Mouse (Mus musculus) liver, embryonic 16.5 days (tissue): Measurements from ENCODE around the gene Mul1. TPM values are rescaled to one million over a fixed set of nuclear protein-coding genes. Genes with fewer than 3 reads are reported as not detected.

Experiments
- ATAC-seq: fragments of 200-750 bp; cut with Nextera tagmentation; 2 replicates; pipeline ENCODE4 v1.8.0; 2017; ENCODE audit warnings: low read depth, mild to moderate bottlenecking, moderate number of reproducible peaks, moderate library complexity
- H3K27ac ChIP-seq: fragments of 300-500 bp; sonication (generic); 2 replicates; pipeline ENCODE4 v1.5.1; 2014; ENCODE audit warnings: mild to moderate bottlenecking, low read length
- H3K27me3 ChIP-seq: fragments of 300-500 bp; sonication (generic); 2 replicates; pipeline ENCODE4 v1.6.1; 2014; ENCODE audit warnings: low read depth, low read length, mixed read lengths; ENCODE audit not compliant: control insufficient read depth, insufficient read depth
- H3K36me3 ChIP-seq: fragments of 300-500 bp; sonication (generic); 2 replicates; pipeline ENCODE4 v1.6.1; 2014; ENCODE audit warnings: mild to moderate bottlenecking; ENCODE audit not compliant: control insufficient read depth, insufficient read depth
- H3K4me1 ChIP-seq: fragments of 300-500 bp; sonication (generic); 2 replicates; pipeline ENCODE4 v1.6.1; 2014; ENCODE audit warnings: low read depth, low read length, mixed read lengths; ENCODE audit not compliant: control insufficient read depth
- H3K4me2 ChIP-seq: fragments of 300-500 bp; sonication (generic); 2 replicates; pipeline ENCODE4 v1.6.1; 2014; ENCODE audit warnings: low read depth, low read length, mixed read lengths
- H3K4me3 ChIP-seq: fragments of 300-500 bp; sonication (generic); 2 replicates; pipeline ENCODE4 v1.5.1; 2014; ENCODE audit warnings: low read depth, mild to moderate bottlenecking, low read length
- H3K9ac ChIP-seq: fragments of 300-500 bp; sonication (generic); 2 replicates; pipeline ENCODE4 v1.6.1; 2014; ENCODE audit warnings: low read depth, low read length
- H3K9me3 ChIP-seq: fragments of 300-500 bp; sonication (generic); replicated peaks from 2 replicates; pipeline ENCODE4 v1.6.1; 2016; ENCODE audit warnings: low read length; ENCODE audit not compliant: control insufficient read depth
- WGBS: fragments of 180-500 bp; shearing (Covaris S2); extraction: QIAGEN DNeasy Blood & Tissue Kit; methylation state at CpG from one replicate; pipeline ENCODE4 v1.1.7; 2014; ENCODE audit not compliant: insufficient replicate concordance; 5-methylcytosine and 5-hydroxymethylcytosine counted together
- polyA plus RNA-seq: library from polyadenylated mRNA; unstranded; fragments of >200 nt; fragmentation: Nextera tagmentation; extraction: Ambion mirVana; gene quantifications from 2 replicates; pipeline ENCODE4 v1.2.1, GENCODE M21; 2015

Mul1 gene
- polyA plus RNA-seq, 1 experiment from 2014 or later: 8.2 TPM

- ATAC-seq: no peak
- peak overlapping the region; percentile 49 for H3K4me2 ChIP-seq
- H3K27me3 ChIP-seq: peaks cover 63% of the 10 kb centered on the region
- peaks cover 4% of the 10 kb centered on the region for H3K4me1 ChIP-seq
- H3K4me3 ChIP-seq: peak overlapping the region; percentile 63
- 2% methylated on average over 17 of the region's 17 CpGs for WGBS
- H3K9me3 ChIP-seq: no peaks in the 10 kb centered on the region
- H3K27ac ChIP-seq: no peak overlapping the region
- H3K9ac ChIP-seq: peak overlapping the region; percentile 52; the same call in 1 of the 2 replicates
- H3K36me3 ChIP-seq: no peaks in the 10 kb centered on the region
These were observed 21.5 kb downstream of the Mul1 start for GRCm38 (mm10) chr4:138455956-138456341.

DNA sequence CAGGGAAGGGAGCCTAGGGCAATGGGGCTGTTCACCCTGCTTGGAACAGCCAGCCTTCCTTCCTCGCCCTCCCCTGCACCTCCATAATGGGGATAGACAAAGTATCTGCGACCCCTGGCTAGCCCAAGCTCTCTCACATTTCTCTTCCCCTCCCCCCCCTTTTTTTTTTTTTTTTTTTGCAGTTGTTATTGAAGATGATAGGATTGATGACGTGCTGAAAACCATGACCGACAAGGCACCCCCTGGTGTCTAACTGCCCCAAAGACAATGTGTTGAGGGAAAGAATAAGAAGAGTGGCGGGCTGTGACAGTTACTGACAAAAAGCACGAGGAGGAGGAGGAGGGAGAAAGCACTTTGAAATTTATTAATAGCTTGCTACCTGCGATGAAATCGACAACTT is 22.1 kb downstream of the Mul1 start:
- Histone ChIP-seq H3K27ac (no peak overlapping the region), H3K4me1 (peaks cover 4% of the 10 kb centered on the region), H3K4me2 (peak overlapping the region; percentile 49), H3K9ac (peak overlapping the region; percentile 52; the same call in 1 of the 2 replicates), H3K9me3 (no peaks in the 10 kb centered on the region), H3K27me3 (peaks cover 60% of the 10 kb centered on the region), H3K36me3 (no peaks in the 10 kb centered on the region), H3K4me3 (peak overlapping the region; percentile 63)
- ATAC-seq: no peak
- 5% methylated on average over 8 of the region's 8 CpGs for WGBS

DNA sequence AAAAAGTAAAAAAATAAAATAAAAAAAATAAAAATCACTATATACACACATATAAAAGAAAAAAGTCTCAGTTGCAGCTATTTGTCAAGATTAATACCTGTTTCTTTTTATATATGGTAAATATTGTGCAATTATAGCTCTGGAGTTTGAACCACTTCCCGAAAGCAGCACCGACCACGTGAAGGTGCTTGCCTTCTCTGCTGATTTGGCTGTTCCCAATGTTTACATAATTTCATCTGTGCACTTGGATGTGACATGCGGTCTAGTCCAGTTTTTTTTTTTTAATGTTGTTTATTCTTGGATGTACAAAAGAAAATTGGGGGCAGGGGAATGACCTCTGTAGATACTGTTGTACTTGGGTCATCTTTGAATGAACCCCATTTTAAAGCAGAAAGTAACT is 22.6 kb downstream of the Mul1 start:
- WGBS: 22% methylated on average over 4 of the region's 4 CpGs
- ATAC-seq: no peak
- Histone ChIP-seq H3K27me3 (peaks cover 56% of the 10 kb centered on the region), H3K9ac (no peak overlapping the region), H3K4me3 (no peak overlapping the region), H3K4me2 (peak overlapping the region; percentile 49; the same call in 1 of the 2 replicates), H3K9me3 (no peaks in the 10 kb centered on the region), H3K36me3 (no peaks in the 10 kb centered on the region), H3K27ac (peak overlapping the region; percentile 39), H3K4me1 (peaks cover 4% of the 10 kb centered on the region)

DNA sequence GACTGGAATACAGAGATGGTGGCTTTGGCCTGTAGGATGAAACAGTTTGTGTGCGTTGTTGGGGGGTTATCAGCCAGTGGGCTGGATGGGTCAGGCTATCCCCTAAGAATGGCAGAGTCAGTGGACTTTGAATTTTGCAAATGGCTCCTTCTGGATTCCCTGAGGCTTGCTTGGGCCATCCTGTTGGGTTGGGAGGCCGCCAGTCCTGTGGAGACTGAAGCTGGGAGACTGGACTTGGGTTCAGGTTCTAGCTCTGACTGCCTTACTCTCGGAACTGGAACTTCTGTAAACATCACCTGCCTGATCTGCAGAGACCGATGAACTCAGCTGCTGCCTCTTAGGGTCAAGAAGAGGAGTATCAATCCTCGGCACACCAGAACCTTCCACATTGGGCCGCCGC is 23.7 kb downstream of the Mul1 start:
- Histone ChIP-seq H3K9ac (no peak overlapping the region), H3K4me2 (peak overlapping the region; percentile 33; the same call in 1 of the 2 replicates), H3K27ac (peak overlapping the region; percentile 21; the same call in 1 of the 2 replicates)

GRCm38 (mm10) chr4:138458735-138459440 is 24.4 kb downstream of the Mul1 start:
- Histone ChIP-seq H3K27me3 (peaks cover 43% of the 10 kb centered on the region), H3K4me1 (peaks cover 6% of the 10 kb centered on the region), H3K27ac (no peak overlapping the region), H3K9me3 (no peaks in the 10 kb centered on the region), H3K9ac (no peak overlapping the region), H3K4me2 (peak overlapping the region; percentile 33; the same call in 1 of the 2 replicates), H3K36me3 (no peaks in the 10 kb centered on the region), H3K4me3 (peak overlapping the region; percentile 19; the same call in 1 of the 2 replicates)
- 41% methylated on average over 5 of the region's 5 CpGs for WGBS
- no peak for ATAC-seq

More for the DNA sequence above, 23.7 kb downstream of the Mul1 start:
- no peaks in the 10 kb centered on the region for H3K36me3 ChIP-seq
- H3K9me3 ChIP-seq: no peaks in the 10 kb centered on the region
- H3K4me3 ChIP-seq: no peak overlapping the region
- H3K27me3 ChIP-seq: peaks cover 49% of the 10 kb centered on the region
- peaks cover 8% of the 10 kb centered on the region for H3K4me1 ChIP-seq
- WGBS: 51% methylated on average over 7 of the region's 7 CpGs
- ATAC-seq: no peak

GRCm38 (mm10) chr4:138459775-138460174 is 25.3 kb downstream of the Mul1 start:
- Histone ChIP-seq H3K27me3 (peaks cover 43% of the 10 kb centered on the region), H3K4me2 (peak overlapping the region; percentile 33), H3K4me3 (peak overlapping the region; percentile 19; the same call in 1 of the 2 replicates), H3K36me3 (no peaks in the 10 kb centered on the region), H3K27ac (peak overlapping the region; percentile 56; the same call in 1 of the 2 replicates), H3K4me1 (peaks cover 6% of the 10 kb centered on the region), H3K9me3 (no peaks in the 10 kb centered on the region), H3K9ac (no peak overlapping the region)
- peak; percentile 57 for ATAC-seq
- 54% methylated on average over 6 of the region's 6 CpGs for WGBS

DNA sequence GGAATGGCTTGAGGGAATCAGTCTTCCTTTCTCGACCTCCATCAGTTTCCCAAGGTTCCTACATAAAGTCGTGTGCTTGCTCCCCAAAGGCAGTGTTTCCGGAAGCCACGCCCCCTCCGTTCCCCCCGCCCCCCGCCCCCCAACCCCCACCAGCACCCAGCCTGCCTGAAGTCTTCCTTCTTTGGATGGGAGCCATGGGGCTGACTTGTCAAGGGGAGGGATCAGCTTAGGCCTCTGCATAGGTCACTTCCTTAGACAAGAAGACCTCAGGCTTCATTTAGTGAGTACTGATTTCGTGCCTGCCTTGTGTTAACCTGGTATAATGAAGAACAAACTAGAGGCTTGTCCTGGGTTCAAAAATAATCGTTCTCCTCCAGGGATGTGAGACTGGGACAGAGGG is 26.4 kb downstream of the Mul1 start:
- Histone ChIP-seq H3K36me3 (no peaks in the 10 kb centered on the region), H3K4me3 (no peak overlapping the region), H3K27ac (peak overlapping the region; percentile 48), H3K4me1 (peaks cover 6% of the 10 kb centered on the region), H3K4me2 (no peak overlapping the region), H3K27me3 (peaks cover 41% of the 10 kb centered on the region), H3K9ac (no peak overlapping the region), H3K9me3 (no peaks in the 10 kb centered on the region)
- WGBS: 15% methylated on average over 9 of the region's 9 CpGs
- ATAC-seq: no peak

DNA sequence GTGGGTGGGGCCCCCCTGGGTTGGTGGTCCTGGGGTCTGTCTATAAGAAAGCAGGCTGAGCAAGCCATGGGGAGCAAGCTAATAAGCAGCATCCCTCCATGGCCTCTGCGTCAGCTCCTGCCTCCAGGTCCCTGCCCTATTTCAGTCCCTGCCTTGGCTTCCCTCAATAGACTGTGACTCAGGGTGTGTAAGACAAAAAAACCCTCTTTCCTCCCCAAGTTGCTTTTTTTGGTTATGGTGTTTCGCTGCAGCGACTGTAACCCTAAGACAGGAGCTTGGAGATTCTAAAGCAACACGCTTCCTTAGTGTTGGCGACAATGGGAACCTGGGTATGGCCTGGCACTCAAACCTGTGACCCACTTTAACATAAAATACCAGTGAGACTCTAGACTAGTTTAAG is 27.0 kb downstream of the Mul1 start:
- no peak overlapping the region for H3K4me2 ChIP-seq
- peaks cover 6% of the 10 kb centered on the region for H3K4me1 ChIP-seq
- no peaks in the 10 kb centered on the region for H3K9me3 ChIP-seq
- H3K36me3 ChIP-seq: no peaks in the 10 kb centered on the region
- no peak for ATAC-seq
- 66% methylated on average over 5 of the region's 5 CpGs for WGBS
- no peak overlapping the region for H3K9ac ChIP-seq
- H3K27me3 ChIP-seq: peaks cover 37% of the 10 kb centered on the region
- no peak overlapping the region for H3K27ac ChIP-seq
- no peak overlapping the region for H3K4me3 ChIP-seq
